Mouse (Mus musculus) erythroblast, embryonic 14.5 days (primary cell): ENCODE results near the gene Ankrd34b.

Source experiments
- GATA1 ChIP-seq: IDR thresholded peaks from 2 replicates; pipeline ENCODE4 v1.6.1; 2012; ENCODE audit warnings: low read length, inconsistent platforms, mixed read lengths
- TAL1 ChIP-seq: IDR thresholded peaks from 3 replicates; pipeline ENCODE4 v1.6.1; 2012; ENCODE audit warnings: low read length, inconsistent platforms, mixed read lengths

- no peak for TF ChIP-seq GATA1
- TF ChIP-seq TAL1 = no peak
These were observed 65.1 kb downstream of the Ankrd34b start for GRCm38 (mm10) chr13:92490817-92491216.
